Mouse (Mus musculus) embryonic fibroblast, embryonic 13.5 days (primary cell): ENCODE data around the gene Bmp2k. TPM values are rescaled to one million over a fixed set of nuclear protein-coding genes. Genes with fewer than 3 reads are reported as not detected.

Experiments used
- H3K27ac ChIP-seq: 2 replicates; pipeline ENCODE4 v1.5.1; 2012; ENCODE audit warnings: low read length, control low read depth, inconsistent platforms; ENCODE audit not compliant: insufficient read depth
- H3K4me1 ChIP-seq: 2 replicates; pipeline ENCODE4 v1.6.1; 2011; ENCODE audit warnings: low read length; ENCODE audit not compliant: control insufficient read depth, insufficient read depth
- H3K4me3 ChIP-seq: 2 replicates; pipeline ENCODE4 v1.5.1; 2011; ENCODE audit warnings: mild to moderate bottlenecking, control low read depth, low read length; ENCODE audit not compliant: insufficient read depth
- CTCF ChIP-seq: IDR thresholded peaks from 2 replicates; pipeline ENCODE4 v1.5.1; 2011; ENCODE audit warnings: mild to moderate bottlenecking, control low read depth, low read length, moderate library complexity, borderline replicate concordance; ENCODE audit not compliant: insufficient read depth
- POLR2A ChIP-seq: IDR thresholded peaks from 2 replicates; pipeline ENCODE4 v1.6.1; 2011; ENCODE audit warnings: low read depth, mild to moderate bottlenecking, control low read depth, low read length, moderate library complexity
- polyA plus RNA-seq: library from polyadenylated mRNA; stranded (reverse); fragments of >200 nt; gene quantifications from 2 replicates; pipeline ENCODE4 v1.2.4, GENCODE M21; 2011; ENCODE audit warnings: low read depth; ENCODE audit not compliant: missing spikeins, insufficient read length

Bmp2k gene
- polyA plus RNA-seq, 1 experiment = 13.6 TPM

DNA sequence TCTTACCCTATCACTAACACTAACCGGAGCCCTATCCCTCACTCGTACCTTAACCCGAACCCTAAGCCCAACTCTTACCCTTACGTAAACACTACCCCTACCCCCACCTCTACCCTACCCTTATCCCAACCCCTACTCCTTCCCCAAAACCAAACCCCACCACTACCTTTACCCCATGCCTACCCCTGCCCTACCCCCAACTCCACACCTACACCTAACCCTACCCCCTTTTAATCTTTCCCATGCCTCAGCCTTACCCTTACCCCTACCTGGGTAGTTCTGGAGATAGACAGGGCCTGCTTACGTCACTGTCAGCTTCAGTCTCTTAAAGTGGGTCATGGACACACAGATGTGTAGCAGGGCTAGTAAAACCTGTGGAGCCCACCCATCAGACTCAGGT, 51.4 kb downstream of the Bmp2k start:
- Histone ChIP-seq H3K4me1 (no peaks in the 10 kb centered on the region), H3K27ac (no peak overlapping the region), H3K4me3 (no peak overlapping the region)
- TF ChIP-seq POLR2A (no peak), CTCF (no peak)

DNA sequence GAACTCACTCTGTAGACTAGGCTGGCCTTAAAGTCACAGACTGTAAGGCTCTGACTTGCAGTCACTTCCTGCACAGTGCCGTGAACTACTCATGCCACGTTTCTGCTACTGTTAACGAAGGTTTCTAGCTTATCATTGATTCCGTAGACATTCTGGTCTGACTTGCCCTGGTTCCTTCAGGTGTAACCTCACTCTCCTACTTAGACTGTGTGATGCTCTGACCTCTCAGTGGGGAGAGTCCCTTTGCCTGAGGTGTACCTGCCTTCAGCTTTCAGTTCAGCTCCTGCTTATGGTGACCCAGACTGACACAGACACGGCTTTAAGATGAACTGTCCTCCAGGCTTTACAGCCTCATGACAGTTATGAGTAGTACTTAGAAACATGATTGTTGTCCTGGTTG, 56.7 kb downstream of the Bmp2k start:
- TF ChIP-seq POLR2A (no peak), CTCF (no peak)

DNA sequence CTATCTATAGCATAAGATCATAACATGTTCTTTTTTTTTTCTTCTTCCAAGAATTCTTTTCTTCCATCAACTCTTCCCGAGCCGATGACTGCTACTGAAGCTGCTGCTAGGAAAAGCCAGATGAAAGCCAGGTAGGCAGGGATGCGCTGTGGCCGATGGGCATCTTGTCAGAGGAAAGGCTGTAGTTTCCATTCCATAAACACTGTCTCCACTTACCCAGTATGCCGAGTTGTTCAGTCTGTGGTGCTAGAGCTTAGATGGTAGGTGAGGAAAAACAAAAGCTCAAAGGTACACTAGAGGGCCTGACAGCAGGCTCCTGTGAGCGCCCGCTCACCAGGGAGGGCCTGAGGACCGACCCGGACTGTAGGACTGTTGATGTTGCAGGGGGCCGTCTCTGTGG, 57.3 kb downstream of the Bmp2k start:
- Histone ChIP-seq H3K4me3 (no peak overlapping the region), H3K27ac (no peak overlapping the region), H3K4me1 (no peaks in the 10 kb centered on the region)
- TF ChIP-seq POLR2A (no peak), CTCF (no peak)

More for the DNA sequence above, 56.7 kb downstream of the Bmp2k start:
- Histone ChIP-seq H3K27ac (no peak overlapping the region), H3K4me3 (no peak overlapping the region), H3K4me1 (no peaks in the 10 kb centered on the region)

- Histone ChIP-seq H3K4me3 (no peak overlapping the region), H3K27ac (no peak overlapping the region), H3K4me1 (no peaks in the 10 kb centered on the region)
- no peak for TF ChIP-seq CTCF
- no peak for TF ChIP-seq POLR2A
These were observed 58.1 kb downstream of the Bmp2k start for GRCm38 (mm10) chr5:97055511-97056068.

DNA sequence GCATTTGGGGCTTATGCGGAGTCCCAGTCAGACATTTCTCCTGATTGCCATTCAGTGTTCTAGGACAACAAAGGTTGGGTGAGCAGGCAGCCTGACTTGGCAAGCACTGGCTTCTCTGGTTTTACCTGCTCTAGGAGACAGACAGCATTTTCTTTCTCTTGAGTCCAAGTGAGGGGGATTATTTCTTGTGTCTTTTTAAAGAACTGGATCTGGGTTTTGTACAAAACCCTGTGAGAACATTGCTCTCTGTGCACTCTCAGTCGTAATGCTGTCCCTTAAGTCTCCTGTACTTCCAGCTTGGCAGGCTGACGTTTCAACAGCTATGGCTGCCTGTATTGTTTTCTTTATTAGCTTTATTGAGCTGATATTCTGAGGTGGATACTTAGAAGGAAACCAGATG, 58.9 kb downstream of the Bmp2k start:
- Histone ChIP-seq H3K4me1 (no peaks in the 10 kb centered on the region), H3K4me3 (no peak overlapping the region)
- TF ChIP-seq POLR2A (no peak), CTCF (no peak)

DNA sequence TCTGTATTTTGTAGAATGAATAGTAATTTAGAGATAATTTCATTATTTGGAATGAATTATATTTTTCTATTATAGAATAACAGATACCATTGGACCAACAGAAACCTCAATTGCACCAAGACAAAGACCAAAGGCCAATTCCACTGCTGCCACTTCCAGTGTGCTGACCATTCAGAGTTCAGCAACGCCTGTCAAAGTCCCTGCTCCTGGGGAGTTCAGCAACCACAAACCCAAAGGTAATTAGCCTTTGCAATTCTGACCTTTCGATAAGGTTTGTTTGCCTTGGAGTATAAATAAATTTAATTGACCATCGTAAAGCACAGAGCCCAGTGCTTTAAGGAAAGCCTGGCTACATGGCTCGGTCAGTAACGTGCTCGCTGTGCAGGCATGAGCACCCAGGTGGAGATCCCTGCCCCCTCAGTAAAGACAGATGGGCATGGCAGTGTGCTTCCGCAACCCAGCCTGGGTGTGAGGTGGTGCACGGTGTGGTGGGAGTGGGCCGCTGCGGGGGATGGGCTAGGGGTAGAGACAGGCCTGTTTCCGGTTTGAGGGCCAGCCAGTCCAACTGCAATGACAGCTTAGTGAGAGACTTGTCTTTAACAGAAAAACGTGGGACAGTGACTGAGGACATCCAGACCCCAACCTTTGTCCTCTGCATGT, 59.4 kb downstream of the Bmp2k start:
- no peak overlapping the region for H3K4me3 ChIP-seq
- H3K4me1 ChIP-seq = no peaks in the 10 kb centered on the region
- H3K27ac ChIP-seq = no peak overlapping the region
- TF ChIP-seq POLR2A (no peak), CTCF (no peak)

More for the DNA sequence above, 58.9 kb downstream of the Bmp2k start:
- no peak overlapping the region for H3K27ac ChIP-seq

DNA sequence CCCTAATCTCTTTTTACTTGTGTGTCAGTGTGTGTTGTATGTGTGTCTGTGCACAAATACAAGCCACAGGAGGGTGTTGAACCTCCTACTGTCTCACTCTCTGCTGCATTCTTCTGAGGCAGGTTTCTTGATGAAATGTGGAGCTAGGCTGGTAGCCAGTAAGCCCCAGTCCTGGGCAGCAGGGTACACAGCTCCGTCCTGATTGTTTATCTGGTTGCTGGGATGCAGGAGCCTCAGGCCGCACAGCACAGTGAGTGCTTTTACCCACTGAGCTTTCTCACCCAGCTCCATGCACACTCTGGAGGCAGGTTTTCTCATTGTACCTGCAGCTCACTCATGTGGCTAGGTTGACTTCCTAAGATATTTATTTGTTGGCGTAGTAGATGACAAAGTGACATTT, 63.4 kb downstream of the Bmp2k start:
- TF ChIP-seq CTCF (no peak), POLR2A (no peak)

DNA sequence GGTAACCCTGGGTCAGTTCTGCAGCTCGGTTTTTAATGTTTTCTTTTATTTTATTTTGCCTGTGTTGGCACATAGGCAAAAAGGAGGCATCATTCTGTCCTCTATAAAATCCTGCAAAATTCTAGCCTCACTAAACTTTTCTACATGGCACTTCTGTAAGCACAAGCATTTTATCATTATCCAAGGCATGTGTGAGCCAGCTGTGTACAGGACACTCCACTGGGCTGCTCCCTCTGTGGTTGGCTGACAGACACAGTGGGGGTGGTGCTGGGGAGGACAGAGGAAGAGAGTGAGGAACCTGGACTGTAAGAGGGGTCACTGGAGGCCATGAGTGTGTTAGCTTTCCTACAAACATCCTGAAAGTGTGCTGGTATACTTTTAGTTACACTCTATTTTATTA, 64.6 kb downstream of the Bmp2k start:
- TF ChIP-seq POLR2A (no peak), CTCF (no peak)
- H3K27ac ChIP-seq = no peak overlapping the region
- H3K4me1 ChIP-seq = no peaks in the 10 kb centered on the region
- H3K4me3 ChIP-seq = no peak overlapping the region

More for the DNA sequence above, 63.4 kb downstream of the Bmp2k start:
- no peak overlapping the region for H3K27ac ChIP-seq
- no peaks in the 10 kb centered on the region for H3K4me1 ChIP-seq
- H3K4me3 ChIP-seq = no peak overlapping the region

GRCm38 (mm10) chr5:97065746-97066145, 68.3 kb downstream of the Bmp2k start:
- Histone ChIP-seq H3K4me3 (no peak overlapping the region), H3K27ac (no peak overlapping the region), H3K4me1 (no peaks in the 10 kb centered on the region)
- TF ChIP-seq POLR2A (no peak), CTCF (no peak)

DNA sequence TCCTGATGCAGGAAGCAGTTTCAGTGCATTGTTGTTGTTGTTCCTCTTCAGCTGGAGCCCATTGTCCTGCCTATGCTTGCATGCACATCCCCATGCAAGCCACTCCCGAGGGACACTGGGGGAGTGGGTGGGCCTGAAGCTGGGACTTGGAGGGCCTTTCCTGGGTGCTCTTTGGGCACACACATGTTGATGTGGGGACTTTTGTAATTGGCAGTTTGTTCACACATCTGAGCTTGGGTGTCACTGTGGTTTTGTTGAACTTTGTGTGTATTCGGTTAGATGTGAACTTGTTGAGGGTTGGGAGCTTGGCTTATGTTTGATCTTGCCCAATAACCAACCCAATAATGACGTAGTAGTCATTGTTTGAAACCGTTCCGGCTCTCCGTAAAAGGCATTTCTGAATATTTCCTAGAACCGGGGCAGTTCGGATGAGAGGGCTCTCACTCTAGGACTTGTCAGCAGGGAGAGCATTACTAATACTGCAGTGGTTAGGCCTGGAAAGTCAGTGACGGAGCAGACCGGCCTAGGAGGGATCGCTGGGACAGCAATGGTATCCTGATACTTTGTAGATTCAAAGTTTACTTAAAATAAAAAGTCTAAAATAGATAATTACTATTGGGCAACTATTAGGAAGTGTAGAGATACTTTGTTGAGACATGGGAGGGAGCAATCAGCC, 78.1 kb downstream of the Bmp2k start:
- no peak overlapping the region for H3K4me3 ChIP-seq
- no peak for TF ChIP-seq POLR2A
- no peak for TF ChIP-seq CTCF
- H3K4me1 ChIP-seq = no peaks in the 10 kb centered on the region
- H3K27ac ChIP-seq = no peak overlapping the region
